Mouse (Mus musculus): Measurements from ENCODE around the gene Exoc4.
A peak's percentile ranks its signal among the peaks of the same experiment; 100 is the strongest.

- no peak for TF ChIP-seq EP300 (IDR thresholded peaks at IDR 0.05)
- TF ChIP-seq CTCF (IDR thresholded peaks at IDR 0.05) = peak; percentile 68
Observed at GRCm38 (mm10) chr6:33681778-33682640, 433.1 kb downstream of the Exoc4 start.

Data from lung, postnatal 0 days (tissue).